Mouse (Mus musculus): Measurements from ENCODE around the gene Zfp791.

DNA sequence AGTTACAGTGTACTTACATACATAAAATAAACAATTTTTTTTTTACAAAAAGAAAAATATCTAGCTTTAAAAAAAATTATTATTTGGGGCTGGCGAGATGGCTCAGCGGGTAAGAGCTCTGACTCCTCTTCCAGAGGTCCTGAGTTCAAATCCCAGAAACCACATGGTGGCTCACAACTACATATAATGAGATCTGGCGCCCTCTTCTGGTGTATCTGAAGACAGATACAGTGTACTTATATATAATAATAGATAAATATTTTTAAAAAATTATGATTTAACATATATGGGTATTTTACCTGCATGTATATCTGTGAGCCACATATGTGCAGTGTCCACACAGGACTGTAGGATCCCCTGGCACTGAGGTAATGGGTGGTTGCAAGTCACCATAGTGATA, 36.7 kb downstream of the Zfp791 start:
- TF ChIP-seq CTCF (IDR thresholded peaks at IDR 0.05), result peak; percentile 27
- no peak for TF ChIP-seq EP300 (IDR thresholded peaks at IDR 0.05)

All from lung, postnatal 0 days (tissue).